Mouse (Mus musculus) cerebellum, adult 9-11 months (tissue): ENCODE data around the gene Zyx.
A peak's percentile ranks its signal among the peaks of the same experiment; 100 is the strongest.

ENCODE experiments used
- DNase-seq: peaks from one replicate; pipeline ENCODE4 v3.0.0; 2022

The Zyx gene

DNA sequence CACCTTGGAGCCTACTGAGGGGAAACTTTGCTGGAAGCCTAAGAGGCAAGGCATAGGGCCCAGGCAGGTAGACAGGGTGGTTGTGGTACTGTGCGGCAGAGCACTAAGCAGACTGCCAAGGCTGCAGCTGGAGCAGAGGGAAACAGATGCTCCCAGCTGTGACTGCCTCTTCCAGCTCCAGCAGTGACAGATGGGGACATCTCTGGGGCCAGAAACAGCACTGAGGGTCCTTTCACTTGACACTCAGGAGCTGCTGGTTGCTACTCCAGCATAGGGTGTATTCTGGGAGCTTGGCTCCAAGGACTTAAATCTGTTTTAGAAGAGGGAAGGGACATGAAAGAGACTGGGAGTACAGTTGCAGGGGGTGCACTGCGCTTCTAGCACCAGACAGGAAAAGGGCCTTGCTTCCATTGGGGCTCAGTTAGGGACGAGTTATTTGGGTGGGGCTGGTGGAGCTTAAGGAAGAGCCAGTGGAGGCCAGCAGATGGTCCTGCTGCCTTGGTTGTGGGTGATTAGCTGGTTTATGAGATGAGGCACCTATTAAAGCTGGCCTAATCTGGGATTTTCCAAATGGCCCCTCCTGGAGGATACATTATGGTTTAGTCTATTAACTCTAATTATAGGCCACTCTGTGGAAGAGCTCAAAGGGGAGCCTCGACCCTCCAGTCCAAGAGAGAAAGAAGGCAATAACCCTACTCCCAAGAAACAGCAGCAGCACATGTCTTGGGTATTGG lies 21.4 kb downstream of the Zyx start:
- DNase-seq = peak; percentile 19

DNA sequence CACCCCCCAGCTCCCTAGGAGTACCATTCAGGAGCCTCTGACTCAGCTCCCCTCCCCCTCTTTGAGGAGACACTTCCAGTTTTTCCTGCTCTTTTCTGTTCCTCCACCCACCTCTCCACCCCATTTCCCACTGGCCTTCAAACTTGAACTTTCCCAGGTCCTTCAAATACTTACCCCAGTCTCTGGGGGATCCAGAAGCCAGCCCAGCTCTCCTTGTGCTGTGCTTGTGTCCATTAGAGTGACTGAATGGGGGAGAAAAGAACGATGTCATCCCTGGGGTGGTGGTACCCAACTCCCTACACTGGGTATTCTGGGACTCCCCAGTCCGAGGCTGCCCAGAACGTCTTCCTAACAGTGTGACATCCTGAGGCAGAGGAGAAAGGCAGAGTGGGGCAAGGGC lies 22.6 kb downstream of the Zyx start:
- DNase-seq = peak; percentile 11

DNA sequence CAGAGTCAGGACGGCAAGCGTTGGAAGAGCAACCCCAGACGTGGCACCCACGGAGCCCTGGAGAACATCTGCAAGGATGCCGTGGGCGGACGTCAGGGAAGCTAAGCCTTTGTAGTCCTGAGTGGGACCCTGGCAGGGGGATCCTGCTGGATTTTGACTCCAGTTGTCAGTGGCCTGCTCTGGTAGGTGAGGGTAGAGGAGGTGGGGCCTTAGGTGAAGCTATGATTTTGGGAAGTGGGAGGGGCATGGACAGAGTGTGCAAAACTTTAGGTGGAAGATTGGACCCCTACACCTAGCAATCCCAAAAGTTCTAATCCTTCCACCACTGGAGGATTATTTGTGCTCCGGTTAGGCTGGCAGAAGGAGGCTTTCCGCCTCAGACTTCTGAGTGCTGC lies 23.0 kb downstream of the Zyx start:
- peak; percentile 18 for DNase-seq

DNA sequence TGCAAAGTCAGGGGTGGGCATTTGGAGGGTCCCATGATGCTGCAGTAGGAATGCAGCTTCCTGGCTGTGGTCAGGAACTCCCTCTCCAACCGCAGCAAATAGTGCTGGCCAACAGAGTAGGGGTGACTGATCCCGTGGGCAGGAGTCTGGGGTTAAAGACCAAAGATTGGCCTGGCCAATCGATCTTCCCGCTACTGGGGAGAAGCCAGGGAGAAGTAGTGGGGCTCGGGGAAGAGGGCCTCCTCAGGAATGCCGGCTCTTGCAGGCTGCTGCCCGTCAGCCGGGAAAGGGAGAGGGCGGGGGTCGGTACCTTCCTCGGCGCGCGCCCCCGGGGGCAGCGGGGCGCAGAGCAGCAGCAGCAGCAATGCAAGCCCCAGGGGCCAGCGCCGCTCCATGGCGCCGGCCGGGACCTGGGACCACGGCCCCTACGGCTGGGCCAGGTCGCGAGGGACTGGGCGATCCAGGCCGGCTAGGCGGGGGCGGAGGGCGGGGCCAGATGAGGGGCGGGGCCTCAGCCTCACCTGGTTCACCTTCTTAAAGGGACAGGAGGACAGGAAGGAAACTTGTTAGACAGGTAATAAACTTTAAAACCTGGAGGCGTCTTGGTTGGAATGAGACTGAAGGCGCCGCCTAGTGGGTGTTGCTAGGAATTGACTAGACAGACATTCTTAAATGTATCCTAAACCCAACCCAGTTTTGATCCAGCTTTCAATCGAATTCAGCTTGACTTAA lies 23.6 kb downstream of the Zyx start, which contains the start of gene Epha1:
TSS of gene Epha1 (minus strand) at position 453 of the 732 bp plus-strand sequence.
- DNase-seq = peak; percentile 67

DNA sequence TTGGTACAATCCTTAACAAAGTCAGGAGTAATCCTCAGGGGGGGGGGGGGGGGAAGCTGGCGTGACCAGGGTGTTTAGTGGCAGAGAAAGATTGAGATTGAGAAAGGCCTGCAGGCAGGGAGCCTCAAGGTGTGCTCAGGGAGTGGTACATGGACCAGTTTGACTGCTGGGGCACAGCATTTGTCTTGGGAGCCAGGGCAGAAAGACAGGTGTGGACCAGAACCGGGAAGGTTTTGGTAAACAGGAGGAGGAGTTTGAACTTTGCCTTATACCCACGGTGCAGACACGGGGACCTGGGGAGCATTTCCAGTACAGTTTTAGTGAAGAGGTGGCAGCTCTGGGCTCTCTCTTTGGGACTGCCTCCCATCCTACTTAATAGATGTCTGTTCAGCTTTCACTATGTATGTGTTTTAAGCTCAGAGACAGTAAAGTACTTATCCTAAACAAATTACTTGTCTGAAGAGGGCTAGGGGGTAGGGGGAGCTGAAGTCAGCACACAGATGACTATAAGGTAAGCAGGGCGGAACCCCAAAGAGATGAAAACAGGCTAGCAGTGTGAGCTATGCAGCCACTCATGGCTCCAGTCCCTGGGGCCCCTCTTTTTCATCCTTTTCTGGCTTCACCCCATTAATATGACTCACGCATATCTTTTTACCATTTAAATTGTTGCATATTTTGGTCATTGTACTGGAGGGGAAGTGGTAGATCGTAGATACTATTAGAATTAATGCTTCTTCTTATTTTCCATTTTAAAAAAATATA lies 24.4 kb downstream of the Zyx start:
- DNase-seq = no peak

DNA sequence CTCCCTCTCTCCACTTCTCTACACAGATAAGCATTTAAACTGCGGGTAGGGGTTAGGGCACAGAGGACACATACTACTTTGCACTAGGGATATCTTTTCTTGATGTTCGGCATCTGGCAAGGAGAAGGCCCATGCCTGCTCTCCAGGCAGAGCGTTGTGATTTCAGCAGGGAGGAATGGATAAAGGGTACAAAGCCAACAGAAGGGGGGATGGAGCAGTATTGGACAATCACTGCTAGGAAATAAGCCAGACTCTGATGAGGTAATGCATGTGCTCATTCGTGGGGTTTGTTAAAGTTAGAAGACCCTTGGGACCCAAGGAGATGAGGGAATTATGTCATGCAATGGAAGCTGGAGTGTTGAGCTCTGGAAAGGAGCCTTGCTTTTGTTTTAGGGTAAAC lies 25.3 kb downstream of the Zyx start:
- no peak for DNase-seq

DNA sequence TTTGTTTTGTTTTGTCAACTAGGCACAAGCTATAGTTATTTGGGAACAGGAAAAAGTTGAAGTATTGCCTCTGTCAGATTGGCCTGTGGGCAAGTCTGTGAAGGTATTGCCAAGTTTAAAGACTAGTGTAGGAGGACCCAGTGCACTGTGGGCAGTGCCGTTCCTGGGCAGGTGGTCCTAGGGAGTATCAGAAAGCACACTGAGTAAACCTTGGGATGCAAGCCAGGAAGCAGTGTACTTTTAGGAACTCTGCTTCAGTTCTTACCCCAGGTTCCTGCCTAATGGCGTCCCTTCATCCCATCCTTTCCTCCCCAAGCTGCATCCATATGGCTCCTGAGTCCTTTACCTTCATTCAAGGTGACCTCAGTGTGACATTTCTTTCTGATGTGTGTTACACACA lies 25.7 kb downstream of the Zyx start:
- no peak for DNase-seq

DNA sequence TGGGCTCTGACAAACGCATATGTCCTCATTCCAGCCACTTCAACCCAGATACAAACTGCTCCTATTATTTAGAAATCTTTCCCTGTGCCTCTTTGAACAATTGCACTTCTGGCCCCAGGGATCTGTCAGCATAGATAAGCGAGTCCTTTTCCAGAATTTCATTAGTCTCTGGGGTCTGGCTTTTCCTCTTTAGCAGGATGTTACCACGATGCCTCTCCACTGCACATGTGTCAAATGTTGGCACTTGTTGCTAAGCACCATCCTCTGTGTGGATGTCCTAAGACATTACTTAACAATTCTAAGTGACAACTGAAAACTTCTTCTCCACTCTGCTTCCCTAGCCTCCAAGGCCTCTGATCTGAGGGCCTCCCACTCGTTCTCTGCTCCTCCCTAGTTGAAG lies 26.6 kb downstream of the Zyx start:
- no peak for DNase-seq

DNA sequence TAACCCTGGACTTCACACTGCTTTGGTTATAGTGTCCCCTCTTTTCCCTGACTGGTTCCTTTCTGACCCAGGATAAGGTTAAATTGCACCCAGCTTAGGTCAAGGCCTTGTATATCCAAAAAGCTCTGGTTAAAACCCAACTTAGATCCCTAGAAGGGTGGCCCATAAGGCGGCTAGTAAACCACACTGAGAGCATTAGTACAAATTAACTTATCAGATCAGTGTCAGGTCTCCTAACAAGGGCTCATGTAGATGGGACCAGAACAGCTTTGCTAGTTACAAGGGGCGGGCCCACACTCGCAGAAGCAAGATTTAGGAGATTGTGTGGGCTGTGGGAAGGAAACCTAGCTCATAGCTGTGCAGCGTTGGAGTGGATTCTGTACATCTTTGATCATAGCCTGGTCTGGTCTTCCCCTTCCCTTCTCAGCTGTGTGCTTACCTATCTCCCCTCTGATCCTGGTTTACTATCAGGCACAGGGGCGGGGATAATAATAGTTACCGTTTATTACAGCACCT lies 27.1 kb downstream of the Zyx start:
- DNase-seq = no peak

DNA sequence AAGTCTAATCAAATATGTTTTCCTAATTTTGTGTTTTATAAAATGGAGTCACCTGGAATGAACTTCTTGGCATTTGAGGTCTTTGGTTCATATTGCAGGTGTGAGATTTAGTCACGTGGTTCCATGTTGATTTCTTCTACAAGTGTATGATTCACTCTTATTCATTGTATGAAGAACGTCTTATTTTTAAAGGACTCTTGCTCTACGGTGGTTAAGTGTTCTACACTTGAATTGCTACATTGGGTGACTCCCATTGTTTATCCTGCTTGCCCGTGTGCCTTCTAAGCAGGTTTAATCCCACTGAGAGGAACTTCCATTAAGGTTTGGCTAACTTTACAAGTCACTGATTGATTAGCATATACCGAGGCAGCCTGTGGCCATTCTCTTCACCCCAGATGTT lies 27.9 kb downstream of the Zyx start:
- DNase-seq = no peak

DNA sequence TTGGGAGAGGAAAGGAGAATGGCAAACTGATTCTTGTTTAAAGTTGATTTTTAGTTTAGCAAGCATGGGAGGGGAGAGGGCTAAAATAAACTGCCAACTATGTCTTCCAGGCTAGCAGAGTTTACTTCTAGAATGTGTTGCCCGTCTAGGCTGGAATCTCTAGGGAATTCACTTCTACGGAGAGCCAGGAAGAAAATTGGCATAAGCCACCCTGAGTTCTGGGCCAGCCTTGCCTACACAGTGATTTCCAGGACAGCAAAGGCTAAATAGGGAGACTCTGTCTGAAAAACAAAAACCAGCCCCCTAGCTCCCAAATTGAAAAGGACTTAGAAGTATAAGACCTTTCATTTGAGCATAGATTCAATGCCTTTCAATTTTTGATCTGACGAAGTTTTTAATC lies 30.1 kb downstream of the Zyx start:
- DNase-seq = no peak

DNA sequence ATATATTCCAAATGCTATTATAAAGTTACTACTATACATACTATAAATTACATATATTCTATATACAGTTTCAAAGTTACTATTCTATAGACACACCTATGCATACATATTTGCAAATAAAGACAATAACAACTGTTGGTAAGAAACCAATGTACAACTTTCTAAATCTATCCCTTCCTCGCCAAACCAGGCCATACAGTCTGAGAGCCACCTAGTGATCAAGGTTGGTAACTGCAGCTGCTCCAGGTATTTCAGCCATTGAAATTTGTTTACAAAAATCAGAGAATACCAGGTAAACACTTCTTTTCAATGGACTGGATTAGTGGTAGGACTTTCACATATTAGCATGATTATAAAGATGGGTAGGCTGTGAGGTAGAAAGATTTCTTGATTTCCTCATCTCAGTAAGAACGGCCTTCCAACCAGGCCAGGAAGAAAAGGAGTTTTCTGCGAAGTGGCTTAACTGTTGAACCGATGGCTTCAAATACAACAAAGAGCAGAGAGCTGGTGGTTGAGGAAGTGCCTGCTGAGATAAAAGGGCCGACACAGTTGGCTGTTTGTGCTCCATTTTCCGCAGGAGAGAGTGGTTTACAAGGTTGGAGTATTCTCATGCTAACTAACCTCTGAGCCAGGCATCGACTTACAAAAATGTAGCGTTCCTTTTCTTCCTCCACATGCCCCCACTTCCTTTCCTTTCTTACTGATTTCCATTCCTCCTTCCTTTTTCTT lies 31.1 kb downstream of the Zyx start:
- peak; percentile 26 for DNase-seq

DNA sequence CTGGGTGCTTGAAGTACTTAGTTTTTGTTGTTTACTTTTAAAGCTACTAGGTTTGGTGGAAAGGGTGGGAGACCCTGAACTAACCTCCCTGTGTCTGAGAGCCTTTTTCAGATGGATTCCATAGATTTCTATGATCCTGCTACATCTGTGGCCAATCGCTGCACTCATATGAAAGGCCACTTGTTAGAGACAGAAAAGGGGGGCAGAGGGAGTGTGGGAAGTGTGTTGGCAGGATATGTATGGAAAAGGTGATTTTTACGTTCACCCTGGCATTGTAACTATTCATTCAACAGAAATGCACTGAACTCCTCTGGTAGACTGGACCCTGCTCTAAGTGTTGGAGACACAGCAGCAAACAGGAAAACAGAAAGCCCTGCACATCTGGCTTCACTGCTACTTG lies 31.8 kb downstream of the Zyx start:
- no peak for DNase-seq

DNA sequence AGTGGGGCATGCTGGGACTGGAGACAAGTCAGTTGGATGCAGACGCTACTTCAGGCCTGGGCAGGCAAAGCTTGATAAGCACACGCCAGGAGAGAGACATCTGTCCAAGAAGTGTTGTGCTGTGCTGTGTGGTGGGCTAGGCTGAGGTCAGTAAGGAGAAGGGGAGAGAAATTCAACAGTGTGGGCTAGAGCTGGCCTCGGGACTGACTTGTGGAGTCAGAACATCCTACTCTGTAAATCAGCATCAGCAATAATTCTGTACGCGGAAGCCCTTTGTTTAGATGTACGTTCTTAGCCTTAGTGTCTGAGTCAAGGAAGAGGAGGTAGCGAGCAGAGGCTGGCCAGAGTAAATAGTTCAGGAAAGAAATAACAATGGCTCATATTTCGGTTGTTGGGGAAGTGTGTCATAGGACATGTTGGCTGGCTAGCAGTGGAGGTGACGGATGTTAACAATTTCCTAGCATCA lies 32.5 kb downstream of the Zyx start:
- no peak for DNase-seq

DNA sequence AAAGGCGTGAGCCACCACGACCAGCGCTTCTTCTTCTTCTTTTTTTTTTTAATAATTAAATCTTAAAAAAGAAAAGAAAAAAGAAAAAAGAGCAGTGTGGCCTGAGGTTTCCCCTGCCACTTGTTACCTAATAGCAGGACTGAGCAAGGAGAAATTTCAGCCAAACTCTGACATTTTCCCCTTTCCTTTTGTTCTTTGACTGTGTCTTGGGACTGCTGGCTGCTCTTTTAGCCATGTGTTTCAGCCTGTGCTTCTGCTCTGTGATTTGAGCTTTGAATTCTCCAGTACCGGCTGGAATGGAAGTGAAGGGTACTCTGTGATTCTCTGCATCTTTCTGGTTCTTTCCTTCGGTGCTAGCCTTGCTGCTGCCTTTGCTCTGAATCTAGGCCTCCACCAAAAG lies 33.9 kb downstream of the Zyx start:
- no peak for DNase-seq

DNA sequence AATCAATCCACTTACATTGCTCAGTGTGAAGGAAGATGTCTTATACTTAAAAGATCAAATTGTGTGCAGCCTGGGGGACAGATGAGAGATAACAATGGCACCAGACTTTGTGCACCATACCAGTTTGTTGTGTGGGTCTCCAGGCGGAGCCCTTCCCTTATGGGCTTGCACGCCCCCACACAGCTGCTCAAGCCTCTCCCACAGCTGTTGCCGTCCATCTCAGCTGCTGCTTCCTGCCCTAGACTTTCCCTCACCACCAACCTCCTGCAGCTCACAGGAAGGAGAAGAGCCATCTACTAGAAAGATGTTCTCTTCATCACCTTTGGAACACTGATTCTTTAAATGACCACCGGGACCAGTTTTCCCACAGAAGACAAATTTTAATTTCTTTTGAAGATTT lies 36.2 kb downstream of the Zyx start:
- DNase-seq = no peak

DNA sequence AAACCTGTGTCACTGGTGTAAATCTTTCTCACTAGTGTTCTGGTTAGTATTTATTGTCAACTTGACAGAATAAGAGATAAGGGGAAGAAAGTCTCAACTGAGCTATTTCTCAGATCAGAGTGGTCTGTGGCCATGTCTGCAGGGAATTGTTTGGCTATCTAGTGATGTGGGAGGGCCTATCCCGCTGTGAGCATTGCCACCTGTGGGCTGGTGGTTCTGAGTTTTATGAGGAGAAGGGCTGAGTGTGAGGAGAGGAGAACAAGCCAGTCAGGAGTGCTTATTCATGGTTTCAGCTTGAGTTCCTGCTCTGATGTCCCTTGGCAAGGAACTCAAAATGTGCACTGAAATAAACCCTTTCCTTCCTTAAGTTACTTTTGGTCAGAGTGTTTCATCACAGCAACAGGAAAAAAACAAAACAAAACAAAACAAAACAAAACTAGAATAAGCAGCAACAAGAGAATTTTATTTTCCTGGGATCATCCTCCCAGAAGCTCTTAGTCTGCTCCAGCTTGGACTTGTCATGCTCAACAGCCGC lies 42.4 kb downstream of the Zyx start:
- no peak for DNase-seq

DNA sequence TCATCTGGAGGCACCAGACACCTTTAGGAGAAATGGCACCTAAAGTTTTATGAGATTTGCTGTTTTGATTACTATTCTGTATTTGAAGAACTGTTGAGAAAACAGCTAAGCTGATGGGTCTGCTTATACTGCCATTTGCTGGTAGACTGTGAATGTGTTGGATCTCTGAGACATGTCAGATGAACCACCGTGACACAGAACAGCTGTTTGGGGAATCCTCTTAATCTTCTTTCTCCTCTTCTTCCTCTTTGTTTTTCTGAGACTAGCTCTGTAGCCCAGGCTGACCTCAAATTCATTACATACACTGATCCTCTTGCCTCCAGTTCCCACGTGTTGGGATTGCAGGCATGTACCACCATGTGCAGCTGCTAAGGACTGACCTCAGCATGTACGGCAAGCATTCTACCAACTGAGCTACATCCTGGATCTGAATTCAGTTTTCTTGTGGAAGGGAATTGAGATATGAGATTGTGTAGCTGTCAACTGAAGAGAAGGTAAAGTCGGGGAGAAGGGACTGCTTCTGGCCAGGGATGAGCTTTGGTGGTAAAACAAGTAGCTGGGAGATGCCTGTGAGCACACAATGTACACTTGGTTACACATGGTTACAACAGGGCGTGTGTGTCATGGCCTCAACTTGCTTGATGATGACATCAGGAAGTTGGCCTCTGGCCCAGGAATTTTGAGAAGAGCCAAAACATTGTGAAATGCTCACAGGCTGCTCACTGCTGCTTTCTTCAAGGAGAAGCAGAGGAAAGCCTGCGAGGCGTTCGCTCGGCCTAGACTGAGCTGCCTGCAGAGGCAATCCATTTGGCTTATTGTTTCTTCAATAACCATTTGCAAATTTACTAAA lies 46.8 kb downstream of the Zyx start:
- DNase-seq = peak; percentile 22

DNA sequence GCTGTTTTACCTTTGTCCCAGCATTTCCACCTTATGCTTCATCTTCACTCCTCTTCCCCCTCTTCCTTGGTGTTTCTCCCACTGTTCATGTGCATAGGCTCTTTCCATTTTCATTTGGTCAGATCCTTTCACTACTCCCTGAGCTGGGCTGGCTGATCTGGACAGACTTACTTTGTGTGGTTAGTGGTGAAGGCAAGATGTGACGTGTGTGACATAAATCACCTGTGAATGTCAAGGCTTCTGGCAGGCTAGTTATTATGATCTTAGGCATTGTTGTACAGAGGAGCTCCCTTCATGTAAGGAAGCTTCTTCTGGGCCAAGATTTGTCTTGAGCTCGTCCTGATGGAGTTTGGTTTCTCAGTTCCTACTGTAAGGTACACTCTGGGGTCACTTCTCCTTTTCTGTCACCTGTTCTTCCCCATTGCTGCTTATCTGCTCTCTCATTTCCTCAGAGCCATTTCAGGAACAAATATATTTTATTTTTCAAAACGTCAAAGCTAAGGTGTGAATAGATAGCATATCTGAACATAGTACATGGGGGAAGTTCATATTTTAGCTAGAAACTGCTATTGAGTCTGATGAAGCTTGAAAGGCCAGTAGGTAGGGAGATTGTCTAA lies 47.7 kb downstream of the Zyx start:
- no peak for DNase-seq

DNA sequence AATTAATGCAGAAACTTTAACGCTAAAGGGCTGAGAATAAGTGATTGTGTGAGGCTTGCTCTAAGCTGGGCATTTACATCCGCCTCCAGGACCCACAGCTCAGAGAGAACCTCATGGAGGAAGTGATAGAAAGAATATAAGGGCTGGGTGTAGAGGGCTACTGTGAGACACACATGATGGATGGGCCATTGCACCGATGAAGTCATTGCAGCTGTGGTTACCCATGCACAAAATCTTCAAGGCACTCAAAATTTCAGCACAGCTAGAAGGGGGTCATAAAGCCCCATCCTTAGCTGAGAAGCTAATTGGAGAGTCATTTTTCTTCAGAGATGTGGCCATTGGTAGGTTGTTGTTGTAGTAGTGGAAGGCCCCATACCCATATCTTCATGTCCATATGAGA lies 48.9 kb downstream of the Zyx start:
- DNase-seq = no peak

DNA sequence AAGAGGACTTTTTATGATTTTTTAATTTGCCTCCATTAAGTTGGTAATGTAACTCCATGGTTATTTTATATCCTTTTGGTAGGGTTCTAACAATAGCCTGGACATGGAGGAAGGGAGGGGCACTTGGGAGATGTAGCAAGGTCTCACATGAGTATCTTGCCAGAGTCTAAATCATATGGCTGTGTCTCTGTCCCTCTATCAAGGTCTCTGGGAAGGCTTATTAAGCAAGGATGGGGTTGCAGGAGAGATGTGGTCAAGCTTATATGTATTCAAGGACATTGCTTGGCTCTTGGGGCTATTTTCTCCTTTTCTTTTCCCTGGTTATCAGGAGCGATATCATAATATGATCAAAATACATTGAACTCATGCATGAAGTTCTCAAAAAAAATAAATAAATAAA lies 49.6 kb downstream of the Zyx start:
- DNase-seq = no peak
